Mouse (Mus musculus): Measurements from ENCODE around the gene Mgst2. TPM values are rescaled to one million over a fixed set of nuclear protein-coding genes. Genes with fewer than 3 reads are reported as not detected.

The Mgst2 gene
- total and polyA plus RNA-seq, 3 experiments = 48.8 to 147 (median 76.0) TPM

GRCm38 (mm10) chr3:51636700-51637099 is 23.5 kb upstream of the Mgst2 start (continued):
- TF ChIP-seq ZMIZ1 (IDR thresholded peaks at IDR 0.05; ENCODE audit: low read depth, low read length) = 0 out of 2 replicates have a peak, but pooled peaks have one; percentile 47
- peak; percentile 34; the same call in 1 of the 2 replicates for TF ChIP-seq POLR2AphosphoS2 (IDR thresholded peaks at IDR 0.05; ENCODE audit: low read depth, low read length)
- no peak for TF ChIP-seq MEF2A (IDR thresholded peaks at IDR 0.05; ENCODE audit: borderline replicate concordance, low read depth, low read length)
- TF ChIP-seq MXI1 (IDR thresholded peaks at IDR 0.05; ENCODE audit: low read depth, low read length) = peak; percentile 26; the same call in 1 of the 2 replicates
- TF ChIP-seq UBTF (IDR thresholded peaks at IDR 0.05; ENCODE audit: low read depth, low read length) = no peak
- peak; percentile 62 for TF ChIP-seq POLR2A (IDR thresholded peaks at IDR 0.05; ENCODE audit: low read depth, low read length)
- no peak for TF ChIP-seq CHD2 (IDR thresholded peaks at IDR 0.05; ENCODE audit: low read length)
- TF ChIP-seq SMC3 (IDR thresholded peaks at IDR 0.05; ENCODE audit: low read depth, low read length) = no peak; the same call in 1 of the 2 replicates
- TF ChIP-seq IRF4 (IDR thresholded peaks at IDR 0.05; ENCODE audit: low read depth, low read length) = no peak; the same call in 1 of the 2 replicates
- peak; percentile 84 for TF ChIP-seq ELF1 (IDR thresholded peaks at IDR 0.05; ENCODE audit: low read depth, low read length)
- no peak for TF ChIP-seq CTCF (conservative IDR thresholded peaks at IDR 0.05 in 1 of 2, IDR thresholded peaks at IDR 0.05 in 1 of 2; ENCODE audit: low read depth in 2 of 2, low read length in 2 of 2)

DNA sequence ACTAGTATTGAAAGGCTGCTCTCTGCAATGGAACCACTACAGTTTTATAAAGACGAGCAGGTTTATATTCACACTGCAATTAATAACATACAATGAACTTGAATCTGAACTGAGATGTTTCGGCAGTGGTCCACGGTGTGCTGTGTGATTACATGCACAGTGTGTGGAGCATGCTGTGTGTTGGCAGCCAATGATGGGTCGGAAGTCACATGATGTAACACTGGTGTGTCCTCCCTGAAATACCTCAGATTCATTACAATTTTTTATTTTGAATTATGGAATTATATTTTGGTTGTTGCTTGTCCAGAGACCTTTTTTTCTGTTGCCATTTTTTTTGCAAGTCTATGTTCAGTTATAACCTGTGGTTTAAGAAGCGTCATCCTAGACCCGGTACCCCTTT is 22.8 kb upstream of the Mgst2 start:
- no peak for DNase-seq (ENCODE audit: extremely low read depth)
- Histone ChIP-seq H3K4me1 (ENCODE audit: control insufficient read depth in 1 of 2, insufficient read depth in 2 of 2) (peaks cover 9 to 49% of the 10 kb centered on the region in 2 experiments), H3K27me3 (replicated peaks) (no peaks in the 10 kb centered on the region), H3K27ac (ENCODE audit: insufficient read depth, low read depth) (peak overlapping the region; percentile 92), H3K9me3 (replicated peaks; ENCODE audit: low read length) (peaks cover 9% of the 10 kb centered on the region), H3K36me3 (replicated peaks in 1 of 2; ENCODE audit: control insufficient read depth in 1 of 2, insufficient read depth in 1 of 2, low read length in 1 of 2) (no peaks in the 10 kb centered on the region), H3K79me2 (replicated peaks; ENCODE audit: control insufficient read depth, extremely low read depth, insufficient read depth, poor library complexity, severe bottlenecking) (no peaks in the 10 kb centered on the region), H3K4me2 (ENCODE audit: insufficient read depth, low read depth, poor library complexity, severe bottlenecking) (peak overlapping the region; percentile 63), H3K9ac (ENCODE audit: insufficient read depth, low read depth) (peak overlapping the region; percentile 73), H3K4me3 (replicated peaks in 1 of 3; ENCODE audit: low read depth in 2 of 3, low read length in 2 of 3, poor library complexity in 1 of 3) (peak overlapping the region; percentile 30 to 52 (median 50))
- dilution Hi-C loops (cut with MboI; ENCODE audit: extremely low pct_ligation_motif_present, extremely low pct_unique_long_range_greater_than_20kb, low sequenced_read_pairs) = no loop called here
- TF ChIP-seq MAX (IDR thresholded peaks at IDR 0.05; ENCODE audit: low read length) = 0 out of 2 replicates have a peak, but pooled peaks have one; percentile 12
- no peak for TF ChIP-seq GABPA (IDR thresholded peaks at IDR 0.05; ENCODE audit: insufficient replicate concordance, low read depth, low read length)
- TF ChIP-seq HCFC1 (IDR thresholded peaks at IDR 0.05; ENCODE audit: low read depth, low read length) = no peak
- peak; percentile 56 for TF ChIP-seq USF1 (IDR thresholded peaks at IDR 0.05; ENCODE audit: low read depth, low read length)
- TF ChIP-seq BHLHE40 (IDR thresholded peaks at IDR 0.05; ENCODE audit: low read depth, low read length) = peak; percentile 53
- TF ChIP-seq USF2 (conservative IDR thresholded peaks at IDR 0.05; ENCODE audit: low read depth, low read length) = peak; percentile 36; the same call in 1 of the 2 replicates
- in situ Hi-C loops (cut with MboI; ENCODE audit: low pct_ligation_motif_present, low pct_unique_long_range_greater_than_20kb, low sequenced_read_pairs) = no loop called here

- DNase-seq (ENCODE audit: extremely low read depth) = no peak
- dilution Hi-C loops (cut with MboI; ENCODE audit: extremely low pct_ligation_motif_present, extremely low pct_unique_long_range_greater_than_20kb, low sequenced_read_pairs) (no loop called here), in situ Hi-C loops (cut with MboI; ENCODE audit: low pct_ligation_motif_present, low pct_unique_long_range_greater_than_20kb, low sequenced_read_pairs) (no loop called here)
Observed at GRCm38 (mm10) chr3:51638260-51638659, 21.9 kb upstream of the Mgst2 start.

More at GRCm38 (mm10) chr3:51638260-51638659, 21.9 kb upstream of the Mgst2 start:
- Histone ChIP-seq H3K4me3 (replicated peaks in 1 of 3; ENCODE audit: low read depth in 2 of 3, low read length in 2 of 3, poor library complexity in 1 of 3) (no peak overlapping the region), H3K4me2 (ENCODE audit: insufficient read depth, low read depth, poor library complexity, severe bottlenecking) (no peak overlapping the region), H3K27ac (ENCODE audit: insufficient read depth, low read depth) (no peak overlapping the region), H3K27me3 (replicated peaks) (no peaks in the 10 kb centered on the region), H3K9ac (ENCODE audit: insufficient read depth, low read depth) (no peak overlapping the region), H3K79me2 (replicated peaks; ENCODE audit: control insufficient read depth, extremely low read depth, insufficient read depth, poor library complexity, severe bottlenecking) (no peaks in the 10 kb centered on the region), H3K36me3 (replicated peaks in 1 of 2; ENCODE audit: control insufficient read depth in 1 of 2, insufficient read depth in 1 of 2, low read length in 1 of 2) (no peaks in the 10 kb centered on the region), H3K9me3 (replicated peaks; ENCODE audit: low read length) (peaks cover 7% of the 10 kb centered on the region), H3K4me1 (ENCODE audit: control insufficient read depth in 1 of 2, insufficient read depth in 2 of 2) (peaks cover 9 to 56% of the 10 kb centered on the region in 2 experiments)
- TF ChIP-seq USF2 (conservative IDR thresholded peaks at IDR 0.05; ENCODE audit: low read depth, low read length) (no peak), ETS1 (conservative IDR thresholded peaks at IDR 0.05; ENCODE audit: low read depth, low read length) (no peak), PAX5 (IDR thresholded peaks at IDR 0.05; ENCODE audit: low read length) (no peak), CHD2 (IDR thresholded peaks at IDR 0.05; ENCODE audit: low read length) (no peak), ZNF384 (IDR thresholded peaks at IDR 0.05; ENCODE audit: low read depth, low read length) (no peak), SIN3A (IDR thresholded peaks at IDR 0.05; ENCODE audit: low read length) (no peak), IRF4 (IDR thresholded peaks at IDR 0.05; ENCODE audit: low read depth, low read length) (no peak), CTCF (conservative IDR thresholded peaks at IDR 0.05 in 1 of 2, IDR thresholded peaks at IDR 0.05 in 1 of 2; ENCODE audit: low read depth in 2 of 2, low read length in 2 of 2) (no peak), MEF2A (IDR thresholded peaks at IDR 0.05; ENCODE audit: borderline replicate concordance, low read depth, low read length) (no peak), UBTF (IDR thresholded peaks at IDR 0.05; ENCODE audit: low read depth, low read length) (no peak), MAX (IDR thresholded peaks at IDR 0.05; ENCODE audit: low read length) (no peak), RAD21 (IDR thresholded peaks at IDR 0.05; ENCODE audit: low read depth, low read length) (no peak), JUND (conservative IDR thresholded peaks at IDR 0.05; ENCODE audit: low read depth, low read length) (no peak), CHD1 (IDR thresholded peaks at IDR 0.05; ENCODE audit: low read depth, low read length) (no peak), NRF1 (IDR thresholded peaks at IDR 0.05; ENCODE audit: low read depth, low read length) (no peak), GABPA (IDR thresholded peaks at IDR 0.05; ENCODE audit: insufficient replicate concordance, low read depth, low read length) (no peak), ZC3H11A (IDR thresholded peaks at IDR 0.05; ENCODE audit: low read depth, low read length) (no peak), MAZ (IDR thresholded peaks at IDR 0.05; ENCODE audit: low read depth, low read length) (no peak)
